Mouse (Mus musculus) embryonic fibroblast, embryonic 13.5 days (primary cell): ENCODE data around the gene Lrrc32.

Source experiments
- CTCF ChIP-seq: IDR thresholded peaks from 2 replicates; pipeline ENCODE4 v1.5.1; 2011; ENCODE audit warnings: mild to moderate bottlenecking, control low read depth, low read length, moderate library complexity, borderline replicate concordance; ENCODE audit not compliant: insufficient read depth
- POLR2A ChIP-seq: IDR thresholded peaks from 2 replicates; pipeline ENCODE4 v1.6.1; 2011; ENCODE audit warnings: low read depth, mild to moderate bottlenecking, control low read depth, low read length, moderate library complexity

GRCm38 (mm10) chr7:98490911-98491310 lies 1.8 kb downstream of the Lrrc32 start:
- TF ChIP-seq CTCF (no peak), POLR2A (no peak; the same call in 1 of the 2 replicates)
